Mouse (Mus musculus) E14TG2a.4 (cell line): ENCODE results near the gene Srpk1.
A peak's percentile ranks its signal among the peaks of the same experiment; 100 is the strongest.

Experiments used
- H3K27me3 ChIP-seq: 2 replicates; pipeline ENCODE4 v1.6.1; 2014; ENCODE audit warnings: low read length, control low read depth; ENCODE audit not compliant: insufficient read depth
- H3K36me3 ChIP-seq: 2 replicates; pipeline ENCODE4 v1.6.1; 2014; ENCODE audit warnings: low read length, control low read depth; ENCODE audit not compliant: insufficient read depth
- H3K4me1 ChIP-seq: replicated peaks from 2 replicates; pipeline ENCODE4 v1.6.1; 2014; ENCODE audit warnings: low read depth, low read length, control low read depth
- H3K4me3 ChIP-seq: replicated peaks from 2 replicates; pipeline ENCODE4 v1.5.1; 2014; ENCODE audit warnings: mild to moderate bottlenecking, low read length
- H3K9me3 ChIP-seq: 2 replicates; pipeline ENCODE4 v1.6.1; 2014; ENCODE audit warnings: low read length, control low read depth
- CTCF ChIP-seq: conservative IDR thresholded peaks from 2 replicates; pipeline ENCODE4 v1.5.1; 2014; ENCODE audit warnings: low read length
- NANOG ChIP-seq: IDR thresholded peaks from 2 replicates; pipeline ENCODE4 v1.6.1; 2014; ENCODE audit warnings: borderline replicate concordance, low read length, mixed read lengths

Gene Srpk1

DNA sequence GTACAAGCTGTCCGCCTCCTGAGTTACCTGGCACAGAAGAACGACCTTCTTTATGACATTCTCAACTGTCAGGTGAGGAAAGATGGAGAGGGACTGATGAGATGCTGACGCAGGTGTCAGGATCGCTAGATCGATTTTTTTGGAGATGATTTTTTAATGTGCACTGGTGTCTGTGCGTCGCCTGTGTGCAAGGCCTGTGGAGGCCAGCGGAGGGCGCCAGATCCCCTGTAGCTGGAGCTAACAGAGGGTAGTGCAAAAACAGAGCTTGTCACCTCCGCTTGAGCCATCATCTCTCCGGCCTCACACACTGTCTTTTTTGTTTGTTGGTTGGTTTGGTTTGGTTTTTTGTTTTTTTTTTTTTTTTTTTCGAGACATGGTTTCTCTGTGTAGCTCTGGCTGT lies 84.6 kb downstream of the Srpk1 start:
- Histone ChIP-seq H3K27me3 (peaks cover 25% of the 10 kb centered on the region), H3K4me3 (no peak overlapping the region; the same call in 1 of the 2 replicates), H3K36me3 (no peaks in the 10 kb centered on the region), H3K4me1 (peaks cover 30% of the 10 kb centered on the region), H3K9me3 (peaks cover 19% of the 10 kb centered on the region)
- TF ChIP-seq NANOG (no peak), CTCF (peak; percentile 95)
